Mouse (Mus musculus) spleen, adult 2 months (tissue): ENCODE results near the gene Scgb1a1.

ENCODE experiments used
- CTCF ChIP-seq: fragments of 200-500 bp; IDR thresholded peaks from 2 replicates; pipeline ENCODE4 v1.5.1; 2011; ENCODE audit warnings: mild to moderate bottlenecking, inconsistent platforms; ENCODE audit not compliant: insufficient read depth, insufficient read length, insufficient replicate concordance; ENCODE audit errors: extremely low read depth
- POLR2A ChIP-seq: fragments of 200-500 bp; IDR thresholded peaks from 2 replicates; pipeline ENCODE4 v1.6.1; 2011; ENCODE audit warnings: low read depth, low read length, inconsistent platforms

DNA sequence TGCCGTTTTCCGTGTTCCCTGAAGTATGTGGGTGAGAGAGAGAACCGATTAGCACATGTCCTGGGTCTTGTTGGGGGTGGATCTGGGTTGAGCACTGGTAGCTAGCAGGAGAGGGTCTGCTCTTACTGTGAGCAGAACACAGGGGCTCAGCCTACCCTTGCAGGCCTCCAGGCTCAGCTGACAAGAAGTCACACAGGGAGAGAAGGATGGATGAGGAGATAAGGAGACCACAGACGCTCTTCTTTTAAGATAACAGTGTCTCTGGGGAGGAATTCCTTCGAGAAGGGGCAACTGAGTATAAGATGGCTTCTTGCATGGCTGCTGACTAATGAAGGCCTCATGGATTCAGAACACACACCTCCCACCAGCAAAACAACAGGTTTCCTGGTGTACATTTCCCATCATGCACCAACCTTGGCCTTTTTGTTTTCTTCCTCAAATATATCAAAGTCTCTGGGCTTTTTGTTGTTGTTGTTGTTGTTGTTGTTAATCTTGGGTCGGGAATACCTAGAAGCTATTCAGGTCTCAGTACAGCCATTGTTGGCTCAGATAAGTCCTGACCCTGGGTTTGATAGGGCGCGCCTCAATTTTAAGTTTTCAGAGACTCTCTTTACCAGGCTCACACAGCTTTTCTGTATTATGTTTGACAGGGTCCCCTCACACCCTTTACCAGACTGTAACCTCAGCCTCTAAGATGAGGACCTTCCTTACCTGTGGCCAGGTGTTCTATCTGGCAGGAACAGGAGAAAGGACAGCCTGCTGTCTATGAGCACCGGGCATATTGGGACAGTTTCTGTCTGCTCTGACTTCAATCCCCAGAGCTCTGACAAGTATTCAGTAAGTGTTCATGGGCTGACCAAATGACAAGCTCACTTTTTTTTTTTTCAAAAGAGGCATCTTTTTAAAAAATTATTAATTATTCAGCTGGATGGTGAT, 37.2 kb downstream of the Scgb1a1 start:
- no peak for TF ChIP-seq CTCF
- TF ChIP-seq POLR2A = no peak
